Mouse (Mus musculus): ENCODE measurements around the gene D17Wsu92e.

GRCm38 (mm10) chr17:27720326-27720725 is 100.1 kb downstream of the D17Wsu92e start:
- no peak for TF ChIP-seq CTCF (IDR thresholded peaks at IDR 0.05; ENCODE audit: extremely low read depth, insufficient read depth, low read length)
- no peak for TF ChIP-seq POLR2A (IDR thresholded peaks at IDR 0.05; ENCODE audit: extremely low read depth, insufficient read depth, low read length)
